Mouse (Mus musculus) heart, postnatal 10 days (tissue): ENCODE measurements at regions not wholly inside any gene's neighbourhood (a gene's known extent, or its start where the extent isn't known, plus 50 kb on each side); places are given as distances from the start of the nearest gene placed in this dataset.

Source experiments
- DNase-seq, 2 experiments: peaks; one replicate each; pipeline ENCODE4 v3.0.0; 2021
- intact Hi-C: fragments of 180-260 bp; cut with DNase I; formaldehyde crosslinking; loops from one replicate; pipeline ENCODE4 v1.15.1; 2025

- intact Hi-C loops = loop anchor here (5.0 kb wide), 1 partner anchor 807 kb away; no protein-coding TSS in a partner anchor
- DNase-seq = peak; percentile 19 to 34
Measured at GRCm38 (mm10) chr2:179070346-179070745, 371.9 kb upstream of the Cdh4 start.

GRCm38 (mm10) chr2:179080462-179081274 lies 361.6 kb upstream of the Cdh4 start:
- intact Hi-C loops = no loop called here
- DNase-seq = no peak

- intact Hi-C loops = no loop called here
- DNase-seq = no peak
Measured at GRCm38 (mm10) chr2:179086915-179087314, 355.3 kb upstream of the Cdh4 start.

- no peak for DNase-seq
- intact Hi-C loops = no loop called here
Measured at GRCm38 (mm10) chr2:179091480-179091879, 350.8 kb upstream of the Cdh4 start.

- intact Hi-C loops = no loop called here
- no peak for DNase-seq
Measured at GRCm38 (mm10) chr2:179093996-179094395, 348.2 kb upstream of the Cdh4 start.

GRCm38 (mm10) chr2:179095981-179096380 lies 346.2 kb upstream of the Cdh4 start:
- intact Hi-C loops = no loop called here
- no peak for DNase-seq

- intact Hi-C loops = no loop called here
- DNase-seq = no peak
Measured at GRCm38 (mm10) chr2:179096861-179097260, 345.4 kb upstream of the Cdh4 start.

GRCm38 (mm10) chr2:179099783-179100182 lies 342.4 kb upstream of the Cdh4 start:
- intact Hi-C loops = no loop called here
- DNase-seq = no peak

GRCm38 (mm10) chr2:179103114-179103513 lies 339.1 kb upstream of the Cdh4 start:
- DNase-seq = no peak

GRCm38 (mm10) chr2:179112951-179113350 lies 329.3 kb upstream of the Cdh4 start:
- intact Hi-C loops = no loop called here
- no peak for DNase-seq

More at GRCm38 (mm10) chr2:179103114-179103513, 339.1 kb upstream of the Cdh4 start:
- intact Hi-C loops = no loop called here

GRCm38 (mm10) chr2:179128018-179128417 lies 314.2 kb upstream of the Cdh4 start:
- intact Hi-C loops = no loop called here
- no peak for DNase-seq

- intact Hi-C loops = no loop called here
Measured at GRCm38 (mm10) chr2:179128432-179128831, 313.8 kb upstream of the Cdh4 start.

GRCm38 (mm10) chr2:179131004-179131403 lies 311.2 kb upstream of the Cdh4 start:
- intact Hi-C loops = no loop called here
- no peak for DNase-seq

More at GRCm38 (mm10) chr2:179128432-179128831, 313.8 kb upstream of the Cdh4 start:
- no peak for DNase-seq

GRCm38 (mm10) chr2:179142313-179142712 lies 299.9 kb upstream of the Cdh4 start:
- DNase-seq = no peak
- intact Hi-C loops = no loop called here

GRCm38 (mm10) chr2:179145726-179146125 lies 296.5 kb upstream of the Cdh4 start:
- DNase-seq = no peak
- intact Hi-C loops = no loop called here

- intact Hi-C loops = no loop called here
- DNase-seq = no peak
Measured at GRCm38 (mm10) chr2:179146274-179146673, 296.0 kb upstream of the Cdh4 start.

GRCm38 (mm10) chr2:179148194-179148593 lies 294.0 kb upstream of the Cdh4 start:
- intact Hi-C loops = no loop called here
- DNase-seq = no peak

GRCm38 (mm10) chr2:179148667-179149066 lies 293.6 kb upstream of the Cdh4 start:
- intact Hi-C loops = no loop called here
- DNase-seq = no peak

- intact Hi-C loops = no loop called here
- no peak for DNase-seq
Measured at GRCm38 (mm10) chr2:179158881-179159280, 283.4 kb upstream of the Cdh4 start.

GRCm38 (mm10) chr2:179163116-179163515 lies 279.1 kb upstream of the Cdh4 start:
- no peak for DNase-seq
- intact Hi-C loops = no loop called here

- no peak for DNase-seq
- intact Hi-C loops = no loop called here
Measured at GRCm38 (mm10) chr2:179170157-179170556, 272.1 kb upstream of the Cdh4 start.

GRCm38 (mm10) chr2:179170608-179171007 lies 271.6 kb upstream of the Cdh4 start:
- no peak for DNase-seq
- intact Hi-C loops = no loop called here
